Mouse (Mus musculus) gastrocnemius, postnatal 14 days (tissue): ENCODE measurements around the gene Hbq1a. TPM values are rescaled to one million over a fixed set of nuclear protein-coding genes. Genes with fewer than 3 reads are reported as not detected.
"Not testable (repeated sequence)": the region's sequence is repeated elsewhere in the genome, so short reads cannot be mapped to it uniquely, and the experiment has no call there.

Experiments
- DNase-seq: peaks from one replicate; pipeline ENCODE4 v3.0.0; 2021; ENCODE audit warnings: mixed read lengths
- intact Hi-C: fragments of 180-260 bp; cut with DNase I; formaldehyde crosslinking; loops from one replicate; pipeline ENCODE4 v1.15.1; 2025; ENCODE audit warnings: low total_unique reads
- long read RNA-seq, 2 experiments: library from polyadenylated mRNA; stranded (forward); transcript quantifications; one replicate each; pipeline ENCODE4 v2.0.0; 2021
- total RNA-seq, 2 experiments: library from RNA; stranded (reverse); gene quantifications; 2 replicates each; pipeline ENCODE4 v1.2.3; 2021

Hbq1a gene
- not detected for total RNA-seq
- long read RNA-seq, experiment 1, result 0 reads
- long read RNA-seq, experiment 2, result 0 reads

GRCm38 (mm10) chr11:32299865-32300264, at the start of gene Hbq1a:
Gene Hbq1a, plus strand, starts transcription at chr11:32300069.
- intact Hi-C loops, result not testable (repeated sequence)
- peak; percentile 47 for DNase-seq

DNA sequence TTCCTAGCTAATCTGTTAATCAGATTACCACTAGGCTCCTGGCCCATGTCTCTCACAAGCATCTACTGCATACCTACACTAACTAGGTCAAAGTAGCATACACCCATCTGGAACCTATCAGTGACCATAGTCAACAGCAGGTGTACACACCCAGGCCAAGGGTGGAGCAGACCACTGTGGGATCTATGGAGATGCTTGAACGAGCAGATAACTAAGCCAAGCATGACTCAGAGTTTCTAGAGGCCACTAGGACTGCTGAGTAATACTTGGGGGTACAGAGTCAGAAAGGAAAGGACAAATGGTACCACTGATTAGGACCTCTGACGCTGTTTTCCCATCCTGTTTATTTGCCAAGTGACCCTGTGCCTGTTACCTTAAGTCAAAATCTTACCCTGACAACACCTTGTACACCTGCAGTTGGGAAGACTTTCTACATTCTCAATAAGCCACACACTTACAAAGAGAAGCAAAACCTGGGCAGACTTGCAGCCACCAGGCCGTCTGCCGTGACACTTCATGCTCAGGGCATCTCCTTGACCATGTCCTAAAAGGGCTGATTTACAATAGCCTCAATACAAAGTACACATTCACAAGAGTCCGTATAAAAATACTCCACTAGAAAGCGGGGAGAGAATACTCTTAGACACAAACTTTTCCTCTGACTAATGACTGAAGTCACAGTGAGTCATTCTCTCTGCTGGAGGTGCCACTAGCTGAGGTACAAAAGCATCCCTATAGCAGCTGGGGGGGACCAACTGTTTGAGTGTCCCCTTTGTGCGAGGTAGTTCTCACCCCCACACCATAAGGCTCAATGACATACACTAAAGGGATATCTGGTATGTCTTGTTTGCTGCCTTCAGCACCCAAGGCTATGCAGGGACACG, 48.7 kb upstream of the Hbq1a start:
- intact Hi-C loops, result no loop called here
- no peak for DNase-seq

GRCm38 (mm10) chr11:32253121-32253520, 46.7 kb upstream of the Hbq1a start:
- intact Hi-C loops, result no loop called here
- no peak for DNase-seq

- no peak for DNase-seq
- intact Hi-C loops, result no loop called here
Observed at GRCm38 (mm10) chr11:32256146-32256545, 43.7 kb upstream of the Hbq1a start.

DNA sequence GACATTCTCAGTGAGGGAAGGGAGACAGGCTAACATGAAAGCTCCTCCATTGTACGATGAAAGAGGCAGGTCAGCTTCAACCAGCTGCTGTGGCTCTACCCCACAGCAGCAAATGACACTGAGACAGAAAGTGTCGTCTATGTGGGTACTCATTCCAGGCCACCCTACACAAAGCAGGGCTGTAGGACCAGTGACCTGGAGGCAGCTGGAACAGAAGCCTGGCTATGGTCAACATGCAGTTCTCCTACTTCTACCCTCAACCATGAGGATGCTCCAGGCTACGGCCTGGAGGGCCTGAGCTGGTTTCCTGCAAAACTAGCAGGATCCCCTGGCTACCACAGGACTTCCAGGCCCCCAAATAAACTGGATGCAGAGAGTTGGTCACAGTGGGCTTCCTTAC, 43.3 kb upstream of the Hbq1a start:
- no peak for DNase-seq
- intact Hi-C loops, result no loop called here

GRCm38 (mm10) chr11:32262674-32263415, 37.0 kb upstream of the Hbq1a start:
- DNase-seq, result no peak

GRCm38 (mm10) chr11:32265117-32265738, 34.6 kb upstream of the Hbq1a start:
- no peak for DNase-seq
- intact Hi-C loops, result no loop called here

More at GRCm38 (mm10) chr11:32262674-32263415, 37.0 kb upstream of the Hbq1a start:
- intact Hi-C loops, result no loop called here

- DNase-seq, result no peak
- intact Hi-C loops, result no loop called here
Observed at GRCm38 (mm10) chr11:32266194-32266593, 33.7 kb upstream of the Hbq1a start.

GRCm38 (mm10) chr11:32266776-32267175, 33.1 kb upstream of the Hbq1a start:
- intact Hi-C loops, result no loop called here

DNA sequence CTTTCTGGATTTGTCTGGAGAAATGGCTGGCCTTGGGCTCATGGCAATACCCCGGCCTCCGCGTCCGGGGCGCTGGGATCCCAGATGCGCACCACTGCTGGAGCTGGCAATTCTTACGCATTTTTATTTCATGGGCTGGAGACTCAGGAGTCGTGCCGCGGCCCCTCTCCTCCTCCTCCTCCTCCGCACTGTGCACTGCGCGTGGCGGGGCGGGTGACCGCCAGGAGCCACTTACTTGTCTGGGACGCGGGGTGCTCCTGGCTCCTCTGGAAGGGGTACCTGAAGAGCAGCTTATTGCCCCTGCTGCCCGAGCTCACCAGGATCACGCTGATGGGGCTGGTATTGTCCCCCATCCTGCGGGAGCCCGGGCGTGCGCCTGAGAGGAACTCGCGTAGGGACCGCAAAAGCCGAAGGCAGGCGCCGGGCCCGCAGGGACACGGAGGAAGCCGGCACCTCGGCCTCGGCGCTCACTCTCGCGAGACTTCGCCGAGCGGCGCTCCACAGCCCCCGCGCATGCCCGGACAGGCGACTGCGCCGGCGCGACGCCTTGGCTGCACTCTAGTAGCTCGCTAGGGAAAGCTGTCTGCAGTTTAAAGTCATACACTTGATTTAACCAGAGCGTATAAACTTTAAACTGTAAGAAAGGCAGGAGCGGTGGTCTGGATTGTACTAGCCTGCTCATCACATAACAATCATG, 32.5 kb upstream of the Hbq1a start, which contains the start of gene Nprl3:
TSS of gene Nprl3 (minus strand) at position 520 of the 697 bp plus-strand sequence.
- peak; percentile 98 for DNase-seq
- intact Hi-C loops, result no loop called here

More at GRCm38 (mm10) chr11:32266776-32267175, 33.1 kb upstream of the Hbq1a start:
- DNase-seq, result no peak

GRCm38 (mm10) chr11:32267964-32268363, 31.9 kb upstream of the Hbq1a start:
- no peak for DNase-seq
- intact Hi-C loops, result no loop called here

- intact Hi-C loops, result no loop called here
- no peak for DNase-seq
Observed at GRCm38 (mm10) chr11:32268952-32269351, 30.9 kb upstream of the Hbq1a start.

DNA sequence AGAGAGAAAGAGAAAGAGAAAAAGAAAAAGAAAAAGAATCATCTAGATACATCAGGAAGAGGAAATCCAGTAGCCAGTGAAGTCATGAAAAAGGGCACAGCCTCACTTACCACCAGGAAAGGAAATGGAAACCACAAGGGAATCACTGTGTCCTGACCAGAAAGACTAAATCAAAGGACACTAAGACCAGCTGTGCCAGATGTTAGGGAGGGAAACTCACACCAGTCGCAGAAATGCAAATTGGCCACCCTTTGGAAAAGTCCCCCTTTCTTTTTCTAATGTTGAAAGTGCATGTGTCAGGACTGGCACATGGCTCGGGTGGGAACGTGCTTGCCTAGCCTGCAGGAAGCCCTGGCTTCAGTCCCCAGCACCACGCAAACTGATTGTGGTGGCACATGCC, 28.7 kb upstream of the Hbq1a start:
- no peak for DNase-seq
- intact Hi-C loops, result no loop called here

- no peak for DNase-seq
- intact Hi-C loops, result no loop called here
Observed at GRCm38 (mm10) chr11:32276347-32276746, 23.5 kb upstream of the Hbq1a start, which contains the start of gene Hba-x. Gene Hba-x, plus strand, starts transcription at chr11:32276400.

DNA sequence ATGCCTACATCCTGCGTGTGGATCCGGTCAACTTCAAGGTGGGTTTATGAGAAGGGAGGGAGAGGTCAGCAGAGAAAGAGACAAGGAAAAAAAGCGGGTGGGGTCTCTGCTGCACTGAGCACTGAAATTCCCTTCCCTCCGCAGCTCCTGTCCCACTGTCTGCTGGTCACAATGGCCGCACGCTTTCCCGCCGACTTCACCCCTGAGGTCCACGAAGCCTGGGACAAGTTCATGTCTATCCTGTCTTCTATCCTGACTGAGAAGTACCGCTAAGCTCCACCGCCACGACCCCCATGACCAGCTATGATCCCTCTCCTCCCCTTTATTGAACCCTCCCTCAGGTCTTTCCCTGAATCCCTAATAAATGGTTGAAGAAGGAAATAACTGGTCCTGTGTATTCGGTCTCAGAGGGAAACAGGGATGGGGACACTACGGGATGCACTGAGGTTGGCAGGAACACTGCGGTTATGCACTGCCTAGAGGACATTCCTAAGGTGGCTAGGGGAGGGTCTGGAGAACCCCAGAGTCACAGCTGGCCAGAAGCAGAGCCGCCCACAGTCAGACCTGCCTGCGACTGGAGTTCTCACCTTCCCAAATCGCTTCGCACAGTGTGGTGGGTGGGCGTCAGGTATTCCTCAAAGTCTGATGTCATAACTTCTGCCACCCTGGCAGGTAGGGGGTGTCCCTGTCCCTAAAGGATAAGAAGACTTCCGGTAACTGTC, 22.0 kb upstream of the Hbq1a start:
- DNase-seq, result no peak
- intact Hi-C loops, result no loop called here

DNA sequence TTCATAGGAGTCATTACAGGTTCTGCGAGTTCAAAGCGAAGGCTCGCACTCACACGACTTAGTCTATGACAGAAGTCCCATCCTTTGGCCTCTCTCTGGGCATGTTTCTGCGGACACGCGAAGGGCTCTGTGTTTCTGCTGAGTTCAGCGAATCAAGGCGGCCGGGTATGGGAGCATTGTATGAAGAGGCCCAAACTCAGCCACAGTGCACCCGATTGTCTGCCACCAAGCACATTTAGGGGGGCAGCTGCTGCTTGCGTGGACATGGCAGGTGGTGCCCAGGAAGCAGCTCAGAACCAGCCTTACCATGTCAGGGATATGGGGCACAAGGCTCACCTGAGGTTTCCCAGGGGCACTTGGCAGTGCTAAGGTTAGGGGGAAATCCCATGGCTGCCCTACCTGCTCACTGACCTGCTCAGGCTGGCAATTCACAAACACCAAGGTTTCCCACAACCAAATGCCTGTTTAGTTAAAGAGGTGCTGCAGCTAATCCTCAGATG, 21.4 kb upstream of the Hbq1a start:
- intact Hi-C loops, result no loop called here
- no peak for DNase-seq

- no peak for DNase-seq
- intact Hi-C loops, result no loop called here
Observed at GRCm38 (mm10) chr11:32280646-32281045, 19.2 kb upstream of the Hbq1a start.

GRCm38 (mm10) chr11:32281416-32282144, 18.3 kb upstream of the Hbq1a start:
- no peak for DNase-seq
- intact Hi-C loops, result no loop called here
